Mouse (Mus musculus) liver, adult 2 months (tissue): ENCODE data around the gene Frzb. TPM values are rescaled to one million over a fixed set of nuclear protein-coding genes. Genes with fewer than 3 reads are reported as not detected.

ENCODE experiments used
- DNase-seq: peaks from one replicate; pipeline ENCODE4 v3.0.0-alpha.2; 2011; ENCODE audit warnings: low read depth, low spot score; ENCODE audit errors: extremely low read depth
- H3K27ac ChIP-seq: fragments of 200-500 bp; replicated peaks from 2 replicates; pipeline ENCODE4 v1.5.1; 2012; ENCODE audit warnings: low read depth, mild to moderate bottlenecking, control low read depth, inconsistent platforms, low read length; ENCODE audit not compliant: insufficient read depth
- H3K27me3 ChIP-seq: fragments of 200-500 bp; 2 replicates; pipeline ENCODE4 v1.6.1; 2012; ENCODE audit warnings: mild to moderate bottlenecking, moderate library complexity, low read length, inconsistent platforms; ENCODE audit not compliant: control insufficient read depth, insufficient read depth
- H3K36me3 ChIP-seq: fragments of 200-500 bp; 2 replicates; pipeline ENCODE4 v1.6.1; 2012; ENCODE audit warnings: low read length, inconsistent platforms; ENCODE audit not compliant: control insufficient read depth, insufficient read depth
- H3K4me1 ChIP-seq: fragments of 200-500 bp; 2 replicates; pipeline ENCODE4 v1.6.1; 2011; ENCODE audit warnings: low read length; ENCODE audit not compliant: control insufficient read depth, insufficient read depth
- H3K4me3 ChIP-seq: fragments of 200-500 bp; 2 replicates; pipeline ENCODE4 v1.5.1; 2011; ENCODE audit warnings: low read depth, mild to moderate bottlenecking, control low read depth, low read length, moderate library complexity; ENCODE audit not compliant: insufficient read depth
- H3K79me2 ChIP-seq: fragments of 200-500 bp; 2 replicates; pipeline ENCODE4 v1.6.1; 2012; ENCODE audit warnings: inconsistent platforms, mild to moderate bottlenecking, low read length, moderate library complexity; ENCODE audit not compliant: control insufficient read depth, insufficient read depth
- H3K9ac ChIP-seq: fragments of 200-500 bp; 2 replicates; pipeline ENCODE4 v1.6.1; 2012; ENCODE audit warnings: low read depth, mild to moderate bottlenecking, control low read depth, inconsistent platforms, low read length
- CTCF ChIP-seq: fragments of 200-500 bp; IDR thresholded peaks from 2 replicates; pipeline ENCODE4 v1.5.1; 2011; ENCODE audit warnings: low read depth, low read length, control low read depth
- POLR2A ChIP-seq: fragments of 200-500 bp; IDR thresholded peaks from 2 replicates; pipeline ENCODE4 v1.6.1; 2011; ENCODE audit warnings: low read length, control low read depth; ENCODE audit not compliant: insufficient read depth; ENCODE audit errors: extremely low read depth
- WGBS: fragments of 180-500 bp; shearing (Covaris S2); methylation state at CpG from one replicate; pipeline ENCODE4 v1.1.7; 2018; 5-methylcytosine and 5-hydroxymethylcytosine counted together
- polyA plus RNA-seq: library from polyadenylated mRNA; depleted of rRNA; stranded (reverse); fragments of >200 nt; gene quantifications from 2 replicates; pipeline ENCODE4 v1.2.3, GENCODE M21; 2012
- total RNA-seq: library from RNA; depleted of rRNA; stranded (reverse); fragments of >200 nt; gene quantifications from 2 replicates; pipeline ENCODE4 v1.2.3, GENCODE M21; 2014

The Frzb gene
- total and polyA plus RNA-seq, 2 experiments = 0.74 to 1.0 TPM

- Histone ChIP-seq H3K9ac (no peak overlapping the region), H3K4me3 (no peak overlapping the region)
These were observed 18.8 kb upstream of the Frzb start for GRCm38 (mm10) chr2:80465991-80466821.

GRCm38 (mm10) chr2:80461827-80462226 lies 14.4 kb upstream of the Frzb start:
- 82% methylated on average over 8 of the region's 8 CpGs for WGBS

More at GRCm38 (mm10) chr2:80465991-80466821, 18.8 kb upstream of the Frzb start:
- H3K27me3 ChIP-seq = no peaks in the 10 kb centered on the region
- H3K36me3 ChIP-seq = no peaks in the 10 kb centered on the region
- TF ChIP-seq CTCF (no peak), POLR2A (no peak)
- H3K27ac ChIP-seq = no peak overlapping the region
- no peaks in the 10 kb centered on the region for H3K79me2 ChIP-seq
- no peak for DNase-seq
- H3K4me1 ChIP-seq = no peaks in the 10 kb centered on the region
- WGBS = 68% methylated on average over 16 of the region's 16 CpGs

GRCm38 (mm10) chr2:80448231-80448630 lies 806 bp upstream of the Frzb start:
- Histone ChIP-seq H3K27me3 (peaks cover 10% of the 10 kb centered on the region; the same call in 1 of the 2 replicates), H3K9ac (no peak overlapping the region)
- no peak for TF ChIP-seq CTCF
- no peak for TF ChIP-seq POLR2A

More at GRCm38 (mm10) chr2:80461827-80462226, 14.4 kb upstream of the Frzb start:
- Histone ChIP-seq H3K27me3 (no peaks in the 10 kb centered on the region), H3K9ac (no peak overlapping the region), H3K27ac (no peak overlapping the region), H3K4me3 (no peak overlapping the region), H3K79me2 (no peaks in the 10 kb centered on the region), H3K36me3 (no peaks in the 10 kb centered on the region), H3K4me1 (no peaks in the 10 kb centered on the region)
- DNase-seq = no peak
- TF ChIP-seq POLR2A (no peak), CTCF (no peak)

GRCm38 (mm10) chr2:80446308-80447151 lies 895 bp downstream of the Frzb start:
- Histone ChIP-seq H3K36me3 (no peaks in the 10 kb centered on the region), H3K27ac (no peak overlapping the region), H3K4me3 (peak overlapping the region; percentile 46), H3K79me2 (no peaks in the 10 kb centered on the region), H3K4me1 (peaks cover 4% of the 10 kb centered on the region; the same call in 1 of the 2 replicates), H3K27me3 (peaks cover 10% of the 10 kb centered on the region; the same call in 1 of the 2 replicates), H3K9ac (peak overlapping the region; percentile 0; the same call in 1 of the 2 replicates)
- TF ChIP-seq CTCF = no peak
- no peak for TF ChIP-seq POLR2A
- WGBS = 1% methylated on average over 54 of the region's 54 CpGs
- peak; percentile 53 for DNase-seq

More at GRCm38 (mm10) chr2:80448231-80448630, 806 bp upstream of the Frzb start:
- no peak overlapping the region for H3K4me3 ChIP-seq
- H3K79me2 ChIP-seq = no peaks in the 10 kb centered on the region
- no peaks in the 10 kb centered on the region for H3K36me3 ChIP-seq
- DNase-seq = no peak
- 6% methylated on average over 12 of the region's 12 CpGs for WGBS
- H3K4me1 ChIP-seq = peaks cover 4% of the 10 kb centered on the region; the same call in 1 of the 2 replicates
- H3K27ac ChIP-seq = no peak overlapping the region

- Histone ChIP-seq H3K9ac (no peak overlapping the region), H3K36me3 (no peaks in the 10 kb centered on the region), H3K4me3 (peak overlapping the region; percentile 46; the same call in 1 of the 2 replicates), H3K27ac (no peak overlapping the region), H3K79me2 (no peaks in the 10 kb centered on the region), H3K4me1 (peaks cover 4% of the 10 kb centered on the region; the same call in 1 of the 2 replicates), H3K27me3 (peaks cover 10% of the 10 kb centered on the region; the same call in 1 of the 2 replicates)
- 19% methylated on average over 10 of the region's 10 CpGs for WGBS
- TF ChIP-seq CTCF (no peak), POLR2A (no peak)
- DNase-seq = no peak
These were observed 1.5 kb downstream of the Frzb start for GRCm38 (mm10) chr2:80445926-80446307.
